8 mouse cellular contexts compared by ENCODE assay signal in the genomic region with DNA sequence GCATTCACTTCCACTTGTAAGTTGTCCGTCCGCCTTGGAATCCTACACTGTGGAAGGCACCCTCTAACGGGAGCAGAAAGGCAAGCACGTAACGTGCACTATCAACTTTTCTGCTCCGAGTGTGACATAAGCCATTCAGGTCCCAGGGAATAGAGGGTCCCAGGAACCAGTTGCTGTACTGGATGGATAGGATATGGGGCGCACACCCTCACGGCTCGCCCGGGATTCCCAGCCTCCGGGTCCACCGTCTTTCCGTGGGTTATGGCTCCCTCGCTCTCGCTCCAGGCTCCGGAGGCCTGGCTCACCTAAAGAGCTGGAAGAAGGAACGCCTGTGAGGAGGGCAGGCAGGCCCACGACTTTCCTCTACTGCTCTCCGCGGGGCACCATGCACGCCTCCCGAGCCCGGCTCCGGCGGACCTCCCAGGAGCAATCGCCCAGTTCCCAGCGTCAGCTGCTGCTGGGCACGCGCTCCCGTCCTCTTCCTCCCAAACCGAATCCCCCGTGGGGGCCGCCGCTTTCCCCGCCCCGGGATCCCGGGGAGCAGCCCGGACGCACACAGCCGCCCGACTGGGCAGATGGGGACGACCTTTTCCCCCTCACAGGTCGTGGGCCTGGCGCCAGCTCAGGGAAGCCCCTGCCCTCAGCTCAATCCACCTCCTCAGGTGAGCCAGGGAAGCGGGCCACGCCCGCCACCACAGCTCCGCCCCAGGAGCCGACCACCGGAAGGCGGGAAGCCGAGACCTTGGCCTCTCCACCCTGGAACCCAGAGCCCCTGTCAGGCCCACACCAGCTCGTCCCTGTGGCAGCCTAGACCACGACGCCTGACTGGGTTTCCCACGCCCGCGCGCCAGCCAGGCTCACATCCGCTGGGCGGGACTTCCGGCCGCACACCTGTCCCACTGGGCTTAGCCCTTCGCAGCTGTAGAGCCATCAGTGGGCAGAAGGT. TPM values are rescaled to one million over a fixed set of nuclear protein-coding genes. Genes with fewer than 3 reads are reported as not detected.
DNase-seq lines count a peak whose midpoint lies in the region; ATAC-seq lines count a peak whose summit lies in the region.

TSS of gene Terb1 (minus strand) at position 850 of the 946 bp plus-strand sequence.

- WGBS in intestine, embryonic 15.5 days: 1% methylated on average over 64 of the region's 64 CpGs
- 2% methylated on average over 64 of the region's 64 CpGs for WGBS in limb, embryonic 13.5 days
- 2% methylated on average over 63 of the region's 64 CpGs for WGBS in midbrain, embryonic 12.5 days

- peaks cover 4% of the 10 kb centered on the region; the same call in 1 of the 2 replicates for H3K36me3 ChIP-seq in intestine, embryonic 15.5 days
- H3K36me3 ChIP-seq in limb, embryonic 13.5 days: peaks cover 16% of the 10 kb centered on the region
- peaks cover 19% of the 10 kb centered on the region for H3K36me3 ChIP-seq in midbrain, embryonic 12.5 days

- H3K4me1 ChIP-seq in intestine, embryonic 15.5 days (replicated peaks): no peaks in the 10 kb centered on the region
- H3K4me1 ChIP-seq in limb, embryonic 13.5 days: no peaks in the 10 kb centered on the region
- H3K4me1 ChIP-seq in midbrain, embryonic 12.5 days: peaks cover 12% of the 10 kb centered on the region

- no peaks in the 10 kb centered on the region for H3K9me3 ChIP-seq in intestine, embryonic 15.5 days
- H3K9me3 ChIP-seq in limb, embryonic 13.5 days: no peaks in the 10 kb centered on the region
- H3K9me3 ChIP-seq in midbrain, embryonic 12.5 days: no peaks in the 10 kb centered on the region

- peak within 1 kb of the TSS; percentile 68 for H3K9ac ChIP-seq in intestine, embryonic 15.5 days
- peak within 1 kb of the TSS; percentile 84 for H3K9ac ChIP-seq in limb, embryonic 13.5 days
- H3K9ac ChIP-seq in midbrain, embryonic 12.5 days (replicated peaks): peak within 1 kb of the TSS; percentile 69

- H3K27me3 ChIP-seq in intestine, embryonic 15.5 days (replicated peaks): no peaks in the 10 kb centered on the region
- no peaks in the 10 kb centered on the region for H3K27me3 ChIP-seq in limb, embryonic 13.5 days
- H3K27me3 ChIP-seq in midbrain, embryonic 12.5 days: peaks cover 10% of the 10 kb centered on the region; the same call in 1 of the 2 replicates

- H3K4me2 ChIP-seq in intestine, embryonic 15.5 days (replicated peaks): peak within 1 kb of the TSS; percentile 98
- H3K4me2 ChIP-seq in limb, embryonic 13.5 days (replicated peaks): peak within 1 kb of the TSS; percentile 100
- peak within 1 kb of the TSS; percentile 100 for H3K4me2 ChIP-seq in midbrain, embryonic 12.5 days (replicated peaks)

- DNase-seq in adrenal gland, postnatal 14 days: peak; percentile 42
- DNase-seq in gastrocnemius, postnatal 14 days: peak; percentile 29
- peak; percentile 34 for DNase-seq in spleen, adult 12 weeks (ENCODE audit: low spot score)
- DNase-seq in adipocyte (ENCODE audit: low spot score): no peak

- intact Hi-C loops in gastrocnemius, postnatal 14 days (cut with DNase I; ENCODE audit: low total_unique reads): no loop called here

- H3K27ac ChIP-seq in intestine, embryonic 15.5 days: no peak within 1 kb of the TSS
- no peak within 1 kb of the TSS; the same call in 1 of the 2 replicates for H3K27ac ChIP-seq in limb, embryonic 13.5 days
- no peak within 1 kb of the TSS for H3K27ac ChIP-seq in midbrain, embryonic 12.5 days (replicated peaks)

- peak within 1 kb of the TSS; percentile 54 for H3K4me3 ChIP-seq in intestine, embryonic 15.5 days (replicated peaks)
- H3K4me3 ChIP-seq in limb, embryonic 13.5 days: peak within 1 kb of the TSS; percentile 64
- peak within 1 kb of the TSS; percentile 59 for H3K4me3 ChIP-seq in midbrain, embryonic 12.5 days

- ATAC-seq in common myeloid progenitor, adult 5-6 weeks (replicated peaks; ENCODE audit: low read depth, poor library complexity, severe bottlenecking): peak; percentile 67
- ATAC-seq in intestine, embryonic 15.5 days: peak; percentile 88
- peak; percentile 64 for ATAC-seq in limb, embryonic 13.5 days (ENCODE audit: low FRiP score, low read depth)
- peak; percentile 77 for ATAC-seq in midbrain, embryonic 12.5 days (ENCODE audit: low FRiP score, low read depth)

RNA-seq across cellular contexts. Expression of gene Terb1, which starts in this region (rescaled TPM):
- total RNA-seq in adrenal gland, postnatal 14 days (2021): 0.23 TPM in 1 of 2 replicates, not detected in the other
- total RNA-seq in common myeloid progenitor, adult 5-6 weeks (2017): not detected in 2 replicates
- under 1 TPM in 1 of 2 experiments, not detected in 1; 0.06 TPM for total RNA-seq in gastrocnemius, postnatal 14 days (2021)
- 0.15 and 0.41 TPM in 2 replicates for polyA plus RNA-seq in intestine, embryonic 15.5 days (2015; fragmentation: Nextera tagmentation; extraction: Ambion mirVana)
- polyA plus RNA-seq in limb, embryonic 13.5 days (2015; fragmentation: Nextera tagmentation; extraction: Ambion mirVana): 0.29 and 0.45 TPM in 2 replicates
- polyA plus RNA-seq in midbrain, embryonic 12.5 days (2016; fragmentation: Nextera tagmentation; extraction: Ambion mirVana): 0.20 and 0.32 TPM in 2 replicates

Comparison
In these comparisons a context has a peak if more than half of its experiments do, and no peak if none do; other contexts are left out.
1. Peak in DNase-seq in adrenal gland, postnatal 14 days; RNA of the gene not detected or under 1 TPM.
2. Peak in ATAC-seq in common myeloid progenitor, adult 5-6 weeks; RNA of the gene not detected or under 1 TPM.
3. Peak in DNase-seq in gastrocnemius, postnatal 14 days; RNA of the gene not detected or under 1 TPM.
4. Peak in ATAC-seq, H3K4me3 ChIP-seq, H3K9ac ChIP-seq and H3K4me2 ChIP-seq in intestine, embryonic 15.5 days; RNA of the gene not detected or under 1 TPM.
5. Peak in ATAC-seq, H3K4me3 ChIP-seq, H3K9ac ChIP-seq and H3K4me2 ChIP-seq in limb, embryonic 13.5 days; RNA of the gene not detected or under 1 TPM.
6. Peak in ATAC-seq, H3K4me3 ChIP-seq, H3K9ac ChIP-seq and H3K4me2 ChIP-seq in midbrain, embryonic 12.5 days; RNA of the gene not detected or under 1 TPM.